ENCODE assay signal across 36 mouse cellular contexts in genomic region chr7:119616531-119616930, GRCm38 (mm10). TPM values are rescaled to one million over a fixed set of nuclear protein-coding genes. Genes with fewer than 3 reads are reported as not detected.
A peak's percentile ranks its signal among the peaks of the same experiment; 100 is the strongest.
DNase-seq lines count a peak whose midpoint lies in the region; ATAC-seq and TF ChIP-seq lines count a peak whose summit lies in the region.
"Had no signal": no experiment of that assay in that cellular context is flagged by ENCODE, and none has a peak within 500 bp of the region (broad histone marks: within the 10 kb centered on the region; RNA-seq: fewer than 3 reads in every experiment).

No protein-coding gene starts in this region.

- no peak overlapping the region for H3K4me2 ChIP-seq in kidney, embryonic 15.5 days
- H3K4me2 ChIP-seq: heart, embryonic 12.5 days; hindbrain, embryonic 14.5 days; liver, embryonic 11.5 days; lung, embryonic 15.5 days; midbrain, embryonic 15.5 days had no signal

- H3K36me3 ChIP-seq in kidney, embryonic 15.5 days = no peaks in the 10 kb centered on the region
- peaks cover 5% of the 10 kb centered on the region; the same call in 1 of the 2 replicates for H3K36me3 ChIP-seq in liver, adult 2 months (ENCODE audit: control insufficient read depth, insufficient read depth, low read length)
- H3K36me3 ChIP-seq: G1E; heart, embryonic 12.5 days; lung, embryonic 15.5 days; midbrain, embryonic 10.5 days; midbrain, embryonic 15.5 days had no signal

- no peak for TF ChIP-seq POLR2A in liver, adult 2 months (IDR thresholded peaks at IDR 0.05; ENCODE audit: extremely low read depth, insufficient read depth, low read length)

- H3K27me3 ChIP-seq in kidney, embryonic 15.5 days = no peaks in the 10 kb centered on the region
- H3K27me3 ChIP-seq in liver, adult 2 months (ENCODE audit: control insufficient read depth, insufficient read depth, low read length) = no peaks in the 10 kb centered on the region
- H3K27me3 ChIP-seq: heart, embryonic 12.5 days; lung, embryonic 15.5 days; midbrain, embryonic 15.5 days; Patski had no signal

- H3K9me3 ChIP-seq in kidney, embryonic 15.5 days (replicated peaks) = no peaks in the 10 kb centered on the region
- H3K9me3 ChIP-seq: G1E; heart, embryonic 12.5 days; lung, embryonic 15.5 days; midbrain, embryonic 10.5 days; midbrain, embryonic 15.5 days had no signal

- H3K79me2 ChIP-seq in liver, adult 2 months (ENCODE audit: control insufficient read depth, insufficient read depth, low read length) = peaks cover 11% of the 10 kb centered on the region; the same call in 1 of the 2 replicates

- no peak for ATAC-seq in kidney, embryonic 15.5 days (replicated peaks; ENCODE audit: low FRiP score)
- ATAC-seq: forebrain, embryonic 16.5 days; intestine, postnatal 0 days; midbrain, embryonic 15.5 days; Patski had no signal

- no peak overlapping the region for H3K4me3 ChIP-seq in kidney, embryonic 15.5 days (replicated peaks)
- no peak overlapping the region for H3K4me3 ChIP-seq in liver, adult 2 months (ENCODE audit: insufficient read depth, low read depth, low read length)
- H3K4me3 ChIP-seq: erythroblast, embryonic 14.5 days; gastrocnemius, adult 2 months; heart, adult 2 months; heart, embryonic 12.5 days; left cerebral cortex, adult 2 months; lung, embryonic 15.5 days; midbrain, embryonic 10.5 days; midbrain, embryonic 15.5 days had no signal

- 39% methylated on average over 1 of the region's 1 CpGs for WGBS in kidney, embryonic 15.5 days
- WGBS in liver, adult 2 months = 19% methylated on average over 1 of the region's 1 CpGs

- peak; percentile 24 to 30 for DNase-seq in cerebellum, postnatal 10 days
- DNase-seq in cerebellum, adult 9-10 months = no peak
- peak; percentile 51 for DNase-seq in kidney, adult 18-20 months
- DNase-seq in liver, adult 2 months (ENCODE audit: extremely low read depth, low read depth, low spot score) = no peak
- no peak for DNase-seq in liver
- no peak for DNase-seq in thymus, postnatal 4 days
- DNase-seq: adrenal gland, postnatal 10 days; cerebellum, adult 11-12 months; gastrocnemius, adult 2 months; gastrocnemius, postnatal 36 days; heart, adult 2 months; right cerebral cortex, adult 18-20 months; spleen, adult 18-20 months; thymus, postnatal 14 days had no signal

- H3K27ac ChIP-seq in kidney, embryonic 15.5 days = no peak overlapping the region
- H3K27ac ChIP-seq in liver, adult 2 months (replicated peaks; ENCODE audit: insufficient read depth, low read depth, low read length) = peak overlapping the region; percentile 99
- H3K27ac ChIP-seq: gastrocnemius, adult 2 months; heart, adult 2 months; hindbrain, embryonic 14.5 days; left cerebral cortex, adult 2 months; lung, embryonic 15.5 days; midbrain, embryonic 10.5 days; midbrain, embryonic 15.5 days had no signal

- H3K9ac ChIP-seq in kidney, embryonic 15.5 days = no peak overlapping the region
- no peak overlapping the region for H3K9ac ChIP-seq in liver, adult 2 months (ENCODE audit: low read depth, low read length)
- H3K9ac ChIP-seq: heart, embryonic 12.5 days; hindbrain, embryonic 14.5 days; lung, embryonic 15.5 days; midbrain, embryonic 15.5 days had no signal

- H3K4me1 ChIP-seq in kidney, embryonic 15.5 days = no peaks in the 10 kb centered on the region
- peaks cover 11% of the 10 kb centered on the region for H3K4me1 ChIP-seq in liver, adult 2 months (ENCODE audit: control insufficient read depth, insufficient read depth, low read length)
- H3K4me1 ChIP-seq: heart, embryonic 12.5 days; lung, embryonic 15.5 days; midbrain, embryonic 10.5 days; midbrain, embryonic 15.5 days had no signal

- TF ChIP-seq CTCF in liver, adult 2 months (IDR thresholded peaks at IDR 0.05; ENCODE audit: low read depth, low read length) = no peak

RNA-seq across cellular contexts. Expression of gene Acsm1, which starts 9.7 kb away (rescaled TPM):
- polyA plus RNA-seq in kidney, embryonic 15.5 days (2015; fragmentation: Nextera tagmentation; extraction: Ambion mirVana) = 2.1 and 2.6 TPM in 2 replicates
- total RNA-seq in liver, adult 2 months (2014; rRNA removed) = 357 and 475 TPM in 2 replicates
- 223 and 257 TPM in 2 replicates for polyA plus RNA-seq in liver, adult 2 months (2012; rRNA removed)
- total RNA-seq: G1E; gastrocnemius, postnatal 36 days; heart, adult 2 months; hematopoietic stem cell, adult 5-6 weeks; layer of hippocampus, adult 18-20 months; layer of hippocampus, postnatal 14 days; left cerebral cortex, adult 2 months; left cerebral cortex, postnatal 25 days; megakaryocyte progenitor cell, adult 5-6 weeks; neutrophil, adult 5-6 weeks had no signal
- polyA plus RNA-seq: cortical plate, adult 2 months; erythroblast, embryonic 14.5 days; forebrain, embryonic 11.5 days; forebrain, embryonic 16.5 days; G1E; heart, embryonic 12.5 days; hindbrain, embryonic 14.5 days; intestine, postnatal 0 days; liver, embryonic 11.5 days; midbrain, embryonic 10.5 days; midbrain, embryonic 15.5 days; neural tube, embryonic 11.5 days; Patski had no signal

Comparison
In these comparisons a context has a peak if more than half of its experiments do, and no peak if none do; other contexts are left out.
1. DNase-seq: peak in cerebellum, postnatal 10 days (2 of 2) and kidney, adult 18-20 months (single experiment); none in cerebellum, adult 9-10 months (single experiment), liver, adult 2 months (single experiment), liver (single experiment) and thymus, postnatal 4 days (single experiment).
2. RNA of gene Acsm1, which starts 9.7 kb away (polyA plus RNA-seq): 223 to 257 TPM in liver, adult 2 months; 2.1 to 2.6 TPM in kidney, embryonic 15.5 days; every median in the first group is over 10 times any median in the second.